Mouse (Mus musculus) limb, embryonic 14.5 days (tissue): ENCODE data around the gene Gatad1. TPM values are rescaled to one million over a fixed set of nuclear protein-coding genes. Genes with fewer than 3 reads are reported as not detected.
"Not testable (repeated sequence)": the region's sequence is repeated elsewhere in the genome, so short reads cannot be mapped to it uniquely, and the experiment has no call there.

ENCODE experiments used
- ATAC-seq: fragments of 200-750 bp; cut with Nextera tagmentation; 2 replicates; pipeline ENCODE4 v1.8.0; 2017; ENCODE audit warnings: low read depth, moderate number of reproducible peaks, moderate TSS enrichment; ENCODE audit not compliant: low FRiP score
- DNase-seq: peaks from one replicate; pipeline ENCODE4 v3.0.0-alpha.2; 2015; ENCODE audit warnings: low spot score
- H3K27ac ChIP-seq: fragments of 300-500 bp; sonication (generic); replicated peaks from 2 replicates; pipeline ENCODE4 v1.5.1; 2014; ENCODE audit warnings: low read depth, mild to moderate bottlenecking, low read length, moderate library complexity, mixed read lengths
- H3K27me3 ChIP-seq: fragments of 300-500 bp; sonication (generic); 2 replicates; pipeline ENCODE4 v1.6.1; 2014; ENCODE audit warnings: low read length, mixed read lengths; ENCODE audit not compliant: control insufficient read depth, insufficient read depth
- H3K36me3 ChIP-seq: fragments of 300-500 bp; sonication (generic); 2 replicates; pipeline ENCODE4 v1.6.1; 2014; ENCODE audit warnings: mild to moderate bottlenecking, low read length, moderate library complexity, mixed read lengths; ENCODE audit not compliant: control insufficient read depth, insufficient read depth
- H3K4me1 ChIP-seq: fragments of 300-500 bp; sonication (generic); 2 replicates; pipeline ENCODE4 v1.6.1; 2014; ENCODE audit warnings: antibody characterized with exemption, low read length, mixed read lengths; ENCODE audit not compliant: control insufficient read depth, insufficient read depth
- H3K4me2 ChIP-seq: fragments of 300-500 bp; sonication (generic); replicated peaks from 2 replicates; pipeline ENCODE4 v1.6.1; 2014; ENCODE audit warnings: low read depth, mild to moderate bottlenecking, low read length, moderate library complexity; ENCODE audit not compliant: severe bottlenecking
- H3K4me3 ChIP-seq: fragments of 300-500 bp; sonication (generic); replicated peaks from 2 replicates; pipeline ENCODE4 v1.5.1; 2014; ENCODE audit warnings: low read length
- H3K9ac ChIP-seq: fragments of 300-500 bp; sonication (generic); 2 replicates; pipeline ENCODE4 v1.6.1; 2014; ENCODE audit warnings: mild to moderate bottlenecking, low read depth, low read length, moderate library complexity; ENCODE audit not compliant: severe bottlenecking
- H3K9me3 ChIP-seq: fragments of 300-500 bp; sonication (generic); 2 replicates; pipeline ENCODE4 v1.6.1; 2016; ENCODE audit warnings: low read length; ENCODE audit not compliant: control insufficient read depth
- POLR2A ChIP-seq: fragments of 200-500 bp; IDR thresholded peaks from 2 replicates; pipeline ENCODE4 v1.8.0; 2012; ENCODE audit warnings: inconsistent platforms, mild to moderate bottlenecking, moderate library complexity, borderline replicate concordance; ENCODE audit not compliant: insufficient read depth, insufficient read length; ENCODE audit errors: extremely low read depth
- WGBS: fragments of 180-500 bp; shearing (Covaris S2); extraction: QIAGEN DNeasy Blood & Tissue Kit; methylation state at CpG from one replicate; pipeline ENCODE4 v1.1.7; 2014; 5-methylcytosine and 5-hydroxymethylcytosine counted together
- polyA plus RNA-seq, 2 experiments: library from polyadenylated mRNA; depleted of rRNA in 1 of 2; stranded (reverse) in 1 of 2; unstranded in 1 of 2; fragments of >200 nt; fragmentation: Nextera tagmentation in 1 of 2; extraction: Ambion mirVana in 1 of 2; gene quantifications; 2 replicates each; pipeline versions ENCODE4 v1.2.1 to v1.2.3; 2012 to 2014

Gene Gatad1
- polyA plus RNA-seq, 2 experiments, result 60.5 to 66.8 TPM

DNA sequence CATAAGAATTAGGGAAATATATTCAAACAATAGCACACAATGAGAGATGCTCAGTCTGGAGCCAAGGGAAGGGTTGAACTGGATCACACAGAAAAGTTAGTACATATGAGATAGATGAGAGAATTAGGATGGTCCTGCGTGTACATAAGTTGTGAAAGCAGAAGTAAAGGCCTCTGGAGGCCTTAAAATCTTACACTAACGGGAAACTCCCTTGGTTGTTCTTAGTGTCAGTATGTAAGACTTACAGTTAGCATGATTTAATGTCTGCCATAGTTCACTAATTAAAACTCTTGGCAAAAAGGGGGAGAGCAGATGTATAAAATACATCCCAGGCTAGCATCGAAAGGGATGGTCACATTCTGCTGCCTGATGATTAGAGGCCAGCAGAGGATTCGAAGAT, 3.2 kb downstream of the Gatad1 start:
- ATAC-seq (no peak), DNase-seq (no peak)
- Histone ChIP-seq H3K4me2 (no peak overlapping the region), H3K9ac (no peak overlapping the region), H3K4me1 (no peaks in the 10 kb centered on the region), H3K36me3 (no peaks in the 10 kb centered on the region), H3K27ac (no peak overlapping the region), H3K9me3 (no peaks in the 10 kb centered on the region), H3K4me3 (no peak overlapping the region), H3K27me3 (no peaks in the 10 kb centered on the region)
- WGBS, result 87% methylated on average over 4 of the region's 4 CpGs
- TF ChIP-seq POLR2A, result no peak

DNA sequence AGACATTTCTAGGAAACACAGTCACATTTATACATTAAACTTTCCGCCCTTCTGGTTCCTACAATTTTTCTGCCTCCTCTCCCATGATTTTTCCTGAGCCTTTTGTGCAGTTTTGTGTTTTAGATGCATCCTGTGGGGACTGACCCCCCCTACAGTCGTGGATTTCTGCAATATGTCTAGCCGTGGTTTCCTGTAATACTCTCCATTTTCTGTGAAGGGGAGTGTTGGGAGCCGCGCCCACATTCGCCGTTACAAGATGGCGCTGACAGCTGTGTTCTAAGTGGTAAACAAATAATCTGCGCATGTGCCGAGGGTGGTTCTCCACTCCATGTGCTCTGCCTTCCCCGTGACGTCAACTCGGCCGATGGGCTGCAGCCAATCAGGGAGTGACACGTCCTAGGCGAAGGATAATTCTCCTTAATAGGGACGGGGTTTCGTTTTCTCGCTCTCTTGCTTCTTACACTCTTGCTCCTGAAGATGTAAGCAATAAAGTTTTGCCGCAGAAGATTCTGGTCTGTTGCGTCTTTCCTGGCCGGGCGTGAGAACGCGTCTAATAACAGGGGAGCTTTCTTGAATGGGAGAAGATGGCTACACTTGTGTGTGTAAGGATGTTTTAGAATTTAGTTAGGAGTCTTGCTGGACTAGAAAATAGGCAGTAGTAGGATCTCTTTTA, 3.9 kb downstream of the Gatad1 start:
- DNase-seq, H3K4me1 ChIP-seq, H3K9ac ChIP-seq, H3K4me3 ChIP-seq, H3K4me2 ChIP-seq, H3K27ac ChIP-seq, H3K36me3 ChIP-seq, ATAC-seq, H3K27me3 ChIP-seq, H3K9me3 ChIP-seq: not testable (repeated sequence)
- 92% methylated on average over 14 of the region's 25 CpGs for WGBS

DNA sequence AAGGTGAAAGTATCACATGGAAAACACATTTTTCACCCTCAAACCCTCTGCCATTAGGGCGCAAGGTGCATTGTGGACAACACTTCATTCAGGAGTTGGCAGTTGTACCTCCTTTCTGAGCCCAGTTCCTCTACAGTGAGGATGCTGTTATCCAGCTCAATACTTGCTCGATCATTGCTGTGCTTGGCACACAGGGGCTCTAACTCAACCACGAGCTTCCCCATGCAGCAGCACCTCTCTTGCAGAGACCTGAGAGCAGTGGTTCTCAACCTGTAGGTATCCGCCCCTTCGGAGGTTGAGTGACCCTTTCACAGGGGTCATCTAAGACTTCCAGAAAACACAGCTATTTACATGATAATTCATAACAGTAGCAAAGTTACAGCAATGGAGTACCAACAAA, 5.4 kb downstream of the Gatad1 start:
- no peak overlapping the region for H3K27ac ChIP-seq
- no peaks in the 10 kb centered on the region for H3K36me3 ChIP-seq
- TF ChIP-seq POLR2A, result no peak
- DNase-seq (no peak), ATAC-seq (no peak)
- H3K27me3 ChIP-seq, result no peaks in the 10 kb centered on the region
- no peaks in the 10 kb centered on the region for H3K9me3 ChIP-seq
- H3K9ac ChIP-seq, result no peak overlapping the region
- WGBS, result 86% methylated on average over 5 of the region's 5 CpGs
- no peak overlapping the region for H3K4me3 ChIP-seq
- no peaks in the 10 kb centered on the region for H3K4me1 ChIP-seq
- no peak overlapping the region for H3K4me2 ChIP-seq

DNA sequence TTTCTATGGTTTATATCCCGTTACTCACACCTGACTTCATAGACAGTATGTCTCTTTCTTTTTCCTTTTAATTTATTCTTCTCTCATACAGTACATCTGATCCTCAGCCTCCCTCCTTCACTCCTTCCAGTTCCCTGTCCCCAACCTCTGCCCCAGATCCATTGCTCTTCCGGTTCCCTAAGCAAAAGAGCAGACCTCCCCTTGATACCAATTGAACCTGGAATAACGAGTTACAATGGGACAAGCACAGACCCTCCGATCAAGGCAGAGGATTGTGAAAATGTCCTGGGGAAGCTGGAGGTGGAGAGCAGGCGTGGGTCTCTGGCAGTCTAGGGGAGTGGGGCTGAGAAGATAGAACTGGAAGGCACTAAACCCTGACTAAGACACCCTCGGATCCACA, 6.1 kb downstream of the Gatad1 start, which contains the start of gene Tmbim7:
TSS of gene Tmbim7 (plus strand) at position 301 of the 400 bp plus-strand sequence.
- Histone ChIP-seq H3K4me1 (no peaks in the 10 kb centered on the region), H3K4me3 (no peak within 1 kb of the TSS), H3K4me2 (no peak within 1 kb of the TSS), H3K36me3 (no peaks in the 10 kb centered on the region), H3K27ac (no peak within 1 kb of the TSS), H3K9ac (no peak within 1 kb of the TSS), H3K9me3 (no peaks in the 10 kb centered on the region), H3K27me3 (no peaks in the 10 kb centered on the region)
- ATAC-seq (no peak), DNase-seq (no peak)
- TF ChIP-seq POLR2A, result no peak
- WGBS, result 71% methylated on average over 6 of the region's 6 CpGs

DNA sequence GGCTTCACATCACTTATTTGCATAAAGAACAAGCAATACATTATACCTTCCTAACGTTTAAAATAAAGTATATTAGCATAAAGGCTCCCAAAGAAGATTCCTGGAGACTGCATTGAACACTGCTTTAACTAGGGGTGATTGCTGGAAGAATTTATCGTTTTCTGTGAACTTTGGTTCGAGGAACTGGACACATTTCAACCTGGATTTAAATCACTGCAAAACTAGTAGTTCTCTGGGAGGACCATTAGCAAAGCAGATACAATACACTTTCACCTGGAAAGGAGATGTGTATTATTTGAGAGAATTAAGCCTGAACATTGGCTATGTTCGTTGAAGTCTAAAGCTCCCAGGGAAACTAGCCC, 8.2 kb downstream of the Gatad1 start:
- DNase-seq (no peak), ATAC-seq (no peak)
- TF ChIP-seq POLR2A, result no peak
- Histone ChIP-seq H3K4me1 (peaks cover 6% of the 10 kb centered on the region; the same call in 1 of the 2 replicates), H3K36me3 (peaks cover 10% of the 10 kb centered on the region), H3K27me3 (no peaks in the 10 kb centered on the region), H3K4me3 (no peak overlapping the region), H3K4me2 (no peak overlapping the region), H3K9ac (no peak overlapping the region), H3K9me3 (no peaks in the 10 kb centered on the region), H3K27ac (no peak overlapping the region)
- WGBS, result 75% methylated on average over 4 of the region's 4 CpGs
